Mouse (Mus musculus) liver, embryonic 14.5 days (tissue): Measurements from ENCODE around the gene Hoxb6. TPM values are rescaled to one million over a fixed set of nuclear protein-coding genes. Genes with fewer than 3 reads are reported as not detected.

Source experiments
- ATAC-seq: fragments of 200-750 bp; cut with Nextera tagmentation; 2 replicates; pipeline ENCODE4 v1.8.0; 2017; ENCODE audit warnings: moderate number of reproducible peaks, mild to moderate bottlenecking, moderate library complexity; ENCODE audit not compliant: insufficient read depth
- DNase-seq, 3 experiments: peaks; one replicate each; pipeline ENCODE4 v3.0.0-alpha.2; 2012 to 2013; ENCODE audit warnings: low read depth in 3 of 3, low spot score in 3 of 3
- H3K27ac ChIP-seq: fragments of 300-500 bp; sonication (generic); 2 replicates; pipeline ENCODE4 v1.5.1; 2014; ENCODE audit warnings: moderate library complexity, mild to moderate bottlenecking, control low read depth, inconsistent platforms
- H3K27me3 ChIP-seq: fragments of 300-500 bp; sonication (generic); 2 replicates; pipeline ENCODE4 v1.6.1; 2014; ENCODE audit warnings: mild to moderate bottlenecking, low read length, moderate library complexity; ENCODE audit not compliant: control insufficient read depth, insufficient read depth
- H3K36me3 ChIP-seq: fragments of 300-500 bp; sonication (generic); replicated peaks from 2 replicates; pipeline ENCODE4 v1.6.1; 2014; ENCODE audit warnings: low read depth; ENCODE audit not compliant: control insufficient read depth, insufficient read depth
- H3K4me1 ChIP-seq, 2 experiments: fragments of 200-500 bp in 1 of 2; fragments of 300-500 bp in 1 of 2; sonication (generic) in 1 of 2; replicated peaks; 2 replicates each; pipeline ENCODE4 v1.6.1; 2012 to 2014; ENCODE audit warnings: antibody characterized with exemption in 1 of 2, inconsistent platforms in 1 of 2, low read length in 1 of 2; ENCODE audit not compliant: control insufficient read depth in 2 of 2, insufficient read depth in 2 of 2
- H3K4me2 ChIP-seq: fragments of 300-500 bp; sonication (generic); 2 replicates; pipeline ENCODE4 v1.6.1; 2014; ENCODE audit warnings: low read depth, mild to moderate bottlenecking, control low read depth, moderate library complexity
- H3K4me3 ChIP-seq, 2 experiments: fragments of 200-500 bp in 1 of 2; fragments of 300-500 bp in 1 of 2; sonication (generic) in 1 of 2; 2 replicates each; pipeline ENCODE4 v1.5.1; 2012 to 2014; ENCODE audit warnings: low read depth in 2 of 2, low read length in 2 of 2, mild to moderate bottlenecking in 2 of 2, control low read depth in 1 of 2, inconsistent platforms in 1 of 2, moderate library complexity in 1 of 2; ENCODE audit not compliant: insufficient read depth in 1 of 2
- H3K9ac ChIP-seq: fragments of 300-500 bp; sonication (generic); replicated peaks from 2 replicates; pipeline ENCODE4 v1.6.1; 2014; ENCODE audit warnings: mild to moderate bottlenecking, control low read depth, moderate library complexity
- H3K9me3 ChIP-seq: fragments of 300-500 bp; sonication (generic); 2 replicates; pipeline ENCODE4 v1.6.1; 2016; ENCODE audit warnings: low read length, mixed read lengths; ENCODE audit not compliant: control insufficient read depth
- CTCF ChIP-seq: IDR thresholded peaks from 2 replicates; pipeline ENCODE4 v1.5.1; 2016; ENCODE audit warnings: antibody characterized with exemption, low read depth, control low read depth
- EP300 ChIP-seq: IDR thresholded peaks from 2 replicates; pipeline ENCODE4 v1.6.1; 2016; ENCODE audit warnings: antibody characterized with exemption, low read depth
- WGBS: fragments of 180-500 bp; shearing (Covaris S2); extraction: QIAGEN DNeasy Blood & Tissue Kit; methylation state at CpG from one replicate; pipeline ENCODE4 v1.1.7; 2014; ENCODE audit not compliant: insufficient replicate concordance; 5-methylcytosine and 5-hydroxymethylcytosine counted together
- polyA plus RNA-seq, 2 experiments: library from polyadenylated mRNA; depleted of rRNA in 1 of 2; stranded (reverse) in 1 of 2; unstranded in 1 of 2; fragments of >200 nt; fragmentation: Nextera tagmentation in 1 of 2; extraction: Ambion mirVana in 1 of 2; gene quantifications; 2 replicates each; pipeline versions ENCODE4 v1.2.1 to v1.2.3; 2012 to 2014

Gene Hoxb6
- polyA plus RNA-seq, 2 experiments: 0.02 TPM; not detected in 1

GRCm38 (mm10) chr11:96327750-96328149, 35.5 kb downstream of the Hoxb6 start:
- 28% methylated on average over 5 of the region's 5 CpGs for WGBS
- ATAC-seq: no peak
- no peaks in the 10 kb centered on the region for H3K36me3 ChIP-seq
- TF ChIP-seq CTCF (no peak), EP300 (no peak)
- no peak overlapping the region for H3K9ac ChIP-seq
- DNase-seq: no peak
- no peak overlapping the region for H3K4me2 ChIP-seq
- H3K27ac ChIP-seq: no peak overlapping the region
- H3K4me3 ChIP-seq: no peak overlapping the region
- H3K27me3 ChIP-seq: peaks cover 68% of the 10 kb centered on the region
- H3K4me1 ChIP-seq: no peaks in the 10 kb centered on the region
- no peaks in the 10 kb centered on the region for H3K9me3 ChIP-seq

- Histone ChIP-seq H3K4me1 (no peaks in the 10 kb centered on the region), H3K4me3 (no peak overlapping the region), H3K27me3 (peaks cover 72% of the 10 kb centered on the region), H3K36me3 (no peaks in the 10 kb centered on the region), H3K9ac (no peak overlapping the region), H3K4me2 (no peak overlapping the region), H3K27ac (no peak overlapping the region), H3K9me3 (no peaks in the 10 kb centered on the region)
- DNase-seq: no peak
- 27% methylated on average over 8 of the region's 8 CpGs for WGBS
- ATAC-seq: no peak
- TF ChIP-seq EP300 (no peak), CTCF (no peak)
These were observed 36.3 kb downstream of the Hoxb6 start for GRCm38 (mm10) chr11:96328605-96329004.

GRCm38 (mm10) chr11:96332105-96332504, 39.8 kb downstream of the Hoxb6 start:
- Histone ChIP-seq H3K27me3 (peaks cover 64% of the 10 kb centered on the region), H3K9ac (no peak overlapping the region), H3K4me2 (no peak overlapping the region), H3K4me1 (no peaks in the 10 kb centered on the region; a peak in 1 of 4 replicates), H3K36me3 (no peaks in the 10 kb centered on the region), H3K27ac (no peak overlapping the region), H3K9me3 (no peaks in the 10 kb centered on the region), H3K4me3 (no peak overlapping the region)
- TF ChIP-seq CTCF: no peak
- no peak for TF ChIP-seq EP300
- 11% methylated on average over 8 of the region's 8 CpGs for WGBS
- ATAC-seq: no peak
- no peak for DNase-seq

GRCm38 (mm10) chr11:96332618-96333032, 40.3 kb downstream of the Hoxb6 start:
- WGBS: 13% methylated on average over 32 of the region's 35 CpGs
- TF ChIP-seq CTCF (no peak), EP300 (no peak)
- H3K36me3 ChIP-seq: no peaks in the 10 kb centered on the region
- peak overlapping the region; percentile 20; the same call in 1 of the 2 replicates for H3K4me2 ChIP-seq
- H3K9me3 ChIP-seq: no peaks in the 10 kb centered on the region
- no peak for DNase-seq
- no peak overlapping the region for H3K9ac ChIP-seq
- H3K27ac ChIP-seq: no peak overlapping the region
- H3K4me1 ChIP-seq: no peaks in the 10 kb centered on the region; a peak in 1 of 4 replicates
- H3K27me3 ChIP-seq: peaks cover 64% of the 10 kb centered on the region
- ATAC-seq: no peak
- H3K4me3 ChIP-seq: peak overlapping the region in 1 of 2 experiments; percentile 12; a peak in 1 of 4 replicates

GRCm38 (mm10) chr11:96333241-96334001, 41.1 kb downstream of the Hoxb6 start:
- Histone ChIP-seq H3K36me3 (no peaks in the 10 kb centered on the region), H3K4me2 (no peak overlapping the region), H3K4me1 (no peaks in the 10 kb centered on the region; a peak in 1 of 4 replicates), H3K9me3 (no peaks in the 10 kb centered on the region), H3K9ac (no peak overlapping the region), H3K4me3 (no peak overlapping the region), H3K27ac (no peak overlapping the region), H3K27me3 (peaks cover 68% of the 10 kb centered on the region)
- no peak for TF ChIP-seq CTCF
- no peak for TF ChIP-seq EP300
- 29% methylated on average over 17 of the region's 17 CpGs for WGBS
- DNase-seq (no peak), ATAC-seq (no peak)
